Mouse (Mus musculus) splenic B cell, adult 2 months (primary cell): ENCODE results near the gene Gm732.

Source experiments
- DNase-seq: peaks from one replicate; pipeline ENCODE4 v3.0.0-alpha.2; 2011; ENCODE audit warnings: low read depth, low spot score
- H3K27me3 ChIP-seq: 2 replicates; pipeline ENCODE4 v1.6.1; 2012; ENCODE audit warnings: mild to moderate bottlenecking, low read length, moderate library complexity, mixed read lengths; ENCODE audit not compliant: control insufficient read depth, poor library complexity, insufficient read depth, severe bottlenecking
- H3K36me3 ChIP-seq: 2 replicates; pipeline ENCODE4 v1.6.1; 2012; ENCODE audit warnings: mild to moderate bottlenecking, low read length, moderate library complexity, mixed read lengths; ENCODE audit not compliant: control insufficient read depth, poor library complexity, insufficient read depth, severe bottlenecking

The Gm732 gene

DNA sequence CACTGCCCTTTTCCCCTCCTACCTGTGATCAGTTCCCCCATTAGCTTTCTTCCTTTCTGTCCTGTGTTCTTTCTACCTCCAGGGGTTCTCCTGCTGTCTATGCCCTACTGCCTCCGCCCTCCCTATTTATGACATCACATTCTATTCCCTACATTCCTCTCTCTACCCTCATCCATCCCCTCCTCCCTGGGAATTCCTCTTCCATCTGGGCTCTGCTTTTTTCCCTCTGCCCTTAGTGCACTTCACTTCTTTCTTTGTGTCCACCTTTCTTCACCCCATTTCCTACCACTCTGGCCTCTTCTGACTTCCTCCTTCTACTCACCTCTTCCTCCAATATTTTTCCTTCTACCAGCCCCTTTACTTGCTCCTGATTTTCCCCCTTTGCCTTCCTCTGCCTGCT is at the start of gene Gm732:
Gm732 (minus strand) TSS at position 101 of the 400 bp plus-strand sequence.
- Histone ChIP-seq H3K27me3 (no peaks in the 10 kb centered on the region), H3K36me3 (no peaks in the 10 kb centered on the region)
- DNase-seq: no peak
